Mouse (Mus musculus): Measurements from ENCODE around the gene Gm28635. TPM values are rescaled to one million over a fixed set of nuclear protein-coding genes. Genes with fewer than 3 reads are reported as not detected.

The Gm28635 gene
- polyA plus RNA-seq (2015; fragmentation: Nextera tagmentation; extraction: Ambion mirVana), result not detected in 2 replicates

- H3K9me3 ChIP-seq (ENCODE audit: control insufficient read depth, low read length), result no peaks in the 10 kb centered on the region
- H3K4me2 ChIP-seq (ENCODE audit: low read length), result peak within 1 kb of the TSS; percentile 86
- H3K4me1 ChIP-seq (replicated peaks; ENCODE audit: control insufficient read depth, insufficient read depth, low read length), result peaks cover 19% of the 10 kb centered on the region
- H3K4me3 ChIP-seq (replicated peaks; ENCODE audit: low read length), result peak within 1 kb of the TSS; percentile 95
- under 1% methylated on average over 44 of the region's 44 CpGs for WGBS
- peak within 1 kb of the TSS; percentile 78 for H3K9ac ChIP-seq (replicated peaks; ENCODE audit: low read depth, low read length)
- H3K27me3 ChIP-seq (replicated peaks; ENCODE audit: control insufficient read depth, insufficient read depth, low read length), result no peaks in the 10 kb centered on the region
- ATAC-seq, result peak; percentile 99
- H3K27ac ChIP-seq (ENCODE audit: low read length), result peak within 1 kb of the TSS; percentile 64
- H3K36me3 ChIP-seq (ENCODE audit: control insufficient read depth, insufficient read depth), result peaks cover 11% of the 10 kb centered on the region
These were observed at the start of gene Gm28635, which contains the start of gene Med19 for GRCm38 (mm10) chr2:84677968-84678880. TSS of gene Gm28635 (minus strand) at chr2:84678041. TSS of gene Med19 (plus strand) at chr2:84678402.

- peak within 1 kb of the TSS; percentile 70 for H3K4me3 ChIP-seq (replicated peaks; ENCODE audit: low read length)
- H3K4me1 ChIP-seq (replicated peaks; ENCODE audit: control insufficient read depth, insufficient read depth, low read length), result peaks cover 25% of the 10 kb centered on the region
- H3K9ac ChIP-seq (replicated peaks; ENCODE audit: low read depth, low read length), result peak within 1 kb of the TSS; percentile 71
- WGBS, result under 1% methylated on average over 39 of the region's 39 CpGs
- H3K36me3 ChIP-seq (ENCODE audit: control insufficient read depth, insufficient read depth), result peaks cover 7% of the 10 kb centered on the region
- ATAC-seq, result peak; percentile 97
- no peaks in the 10 kb centered on the region for H3K27me3 ChIP-seq (replicated peaks; ENCODE audit: control insufficient read depth, insufficient read depth, low read length)
- H3K27ac ChIP-seq (ENCODE audit: low read length), result peak within 1 kb of the TSS; percentile 86
- H3K4me2 ChIP-seq (ENCODE audit: low read length), result peak within 1 kb of the TSS; percentile 98
- H3K9me3 ChIP-seq (ENCODE audit: control insufficient read depth, low read length), result no peaks in the 10 kb centered on the region
These were observed 49.5 kb upstream of the Gm28635 start, which contains the start of gene Clp1 for GRCm38 (mm10) chr2:84727172-84727858. TSS of gene Clp1 (minus strand) at chr2:84727350.

- Histone ChIP-seq H3K9ac (replicated peaks; ENCODE audit: low read depth, low read length) (peak overlapping the region; percentile 61), H3K27me3 (replicated peaks; ENCODE audit: control insufficient read depth, insufficient read depth, low read length) (no peaks in the 10 kb centered on the region), H3K4me1 (replicated peaks; ENCODE audit: control insufficient read depth, insufficient read depth, low read length) (peaks cover 25% of the 10 kb centered on the region), H3K4me2 (ENCODE audit: low read length) (peak overlapping the region; percentile 98), H3K9me3 (ENCODE audit: control insufficient read depth, low read length) (no peaks in the 10 kb centered on the region), H3K4me3 (replicated peaks; ENCODE audit: low read length) (peak overlapping the region; percentile 70), H3K36me3 (ENCODE audit: control insufficient read depth, insufficient read depth) (peaks cover 7% of the 10 kb centered on the region), H3K27ac (ENCODE audit: low read length) (no peak overlapping the region)
- peak; percentile 9 for ATAC-seq
- WGBS, result 3% methylated on average over 9 of the region's 9 CpGs
These were observed 48.9 kb upstream of the Gm28635 start for GRCm38 (mm10) chr2:84726716-84727115.

- no peak overlapping the region for H3K4me2 ChIP-seq (ENCODE audit: low read length)
- 93% methylated on average over 10 of the region's 10 CpGs for WGBS
- no peaks in the 10 kb centered on the region for H3K27me3 ChIP-seq (replicated peaks; ENCODE audit: control insufficient read depth, insufficient read depth, low read length)
- H3K9ac ChIP-seq (replicated peaks; ENCODE audit: low read depth, low read length), result no peak overlapping the region
- H3K36me3 ChIP-seq (ENCODE audit: control insufficient read depth, insufficient read depth), result peaks cover 9% of the 10 kb centered on the region
- H3K4me1 ChIP-seq (replicated peaks; ENCODE audit: control insufficient read depth, insufficient read depth, low read length), result peaks cover 25% of the 10 kb centered on the region
- no peak for ATAC-seq
- no peaks in the 10 kb centered on the region for H3K9me3 ChIP-seq (ENCODE audit: control insufficient read depth, low read length)
- H3K27ac ChIP-seq (ENCODE audit: low read length), result no peak overlapping the region
- H3K4me3 ChIP-seq (replicated peaks; ENCODE audit: low read length), result no peak overlapping the region
These were observed 47.9 kb upstream of the Gm28635 start for GRCm38 (mm10) chr2:84725770-84726169.

GRCm38 (mm10) chr2:84723856-84724255 is 46.0 kb upstream of the Gm28635 start:
- no peak overlapping the region for H3K4me2 ChIP-seq (ENCODE audit: low read length)
- peaks cover 9% of the 10 kb centered on the region for H3K36me3 ChIP-seq (ENCODE audit: control insufficient read depth, insufficient read depth)
- no peaks in the 10 kb centered on the region for H3K9me3 ChIP-seq (ENCODE audit: control insufficient read depth, low read length)
- H3K4me3 ChIP-seq (replicated peaks; ENCODE audit: low read length), result no peak overlapping the region
- H3K27me3 ChIP-seq (replicated peaks; ENCODE audit: control insufficient read depth, insufficient read depth, low read length), result no peaks in the 10 kb centered on the region
- no peak overlapping the region for H3K27ac ChIP-seq (ENCODE audit: low read length)
- ATAC-seq, result no peak
- peaks cover 25% of the 10 kb centered on the region for H3K4me1 ChIP-seq (replicated peaks; ENCODE audit: control insufficient read depth, insufficient read depth, low read length)
- 93% methylated on average over 14 of the region's 14 CpGs for WGBS
- no peak overlapping the region for H3K9ac ChIP-seq (replicated peaks; ENCODE audit: low read depth, low read length)

GRCm38 (mm10) chr2:84721182-84721581 is 43.3 kb upstream of the Gm28635 start:
- no peak overlapping the region for H3K9ac ChIP-seq (replicated peaks; ENCODE audit: low read depth, low read length)
- no peak overlapping the region for H3K4me3 ChIP-seq (replicated peaks; ENCODE audit: low read length)
- ATAC-seq, result no peak
- H3K9me3 ChIP-seq (ENCODE audit: control insufficient read depth, low read length), result no peaks in the 10 kb centered on the region
- peaks cover 19% of the 10 kb centered on the region for H3K4me1 ChIP-seq (replicated peaks; ENCODE audit: control insufficient read depth, insufficient read depth, low read length)
- no peak overlapping the region for H3K27ac ChIP-seq (ENCODE audit: low read length)
- H3K27me3 ChIP-seq (replicated peaks; ENCODE audit: control insufficient read depth, insufficient read depth, low read length), result no peaks in the 10 kb centered on the region
- 88% methylated on average over 3 of the region's 3 CpGs for WGBS
- H3K4me2 ChIP-seq (ENCODE audit: low read length), result no peak overlapping the region
- H3K36me3 ChIP-seq (ENCODE audit: control insufficient read depth, insufficient read depth), result peaks cover 9% of the 10 kb centered on the region

DNA sequence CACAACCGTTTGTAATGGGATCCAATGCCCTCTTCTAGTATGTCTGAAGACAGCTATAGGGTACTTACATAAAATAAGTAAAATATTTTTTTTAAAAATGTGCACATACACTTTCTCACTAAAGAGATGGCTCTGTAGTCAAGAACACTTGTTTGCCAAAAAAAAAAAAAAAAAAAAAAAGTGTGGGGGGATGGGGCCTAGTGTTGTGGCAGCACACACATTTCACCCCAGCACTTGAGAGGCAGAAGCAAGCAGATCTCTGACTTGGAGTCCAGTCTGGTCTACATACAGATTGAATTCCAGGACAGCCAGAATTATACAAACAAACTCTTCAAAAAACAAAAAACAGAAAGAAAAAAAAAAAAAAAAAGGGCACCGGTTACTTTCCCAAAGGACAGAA is 42.9 kb upstream of the Gm28635 start:
- 77% methylated on average over 2 of the region's 2 CpGs for WGBS
- Histone ChIP-seq H3K4me1 (replicated peaks; ENCODE audit: control insufficient read depth, insufficient read depth, low read length) (peaks cover 15% of the 10 kb centered on the region), H3K4me2 (ENCODE audit: low read length) (no peak overlapping the region), H3K36me3 (ENCODE audit: control insufficient read depth, insufficient read depth) (peaks cover 9% of the 10 kb centered on the region), H3K4me3 (replicated peaks; ENCODE audit: low read length) (no peak overlapping the region), H3K9ac (replicated peaks; ENCODE audit: low read depth, low read length) (no peak overlapping the region), H3K9me3 (ENCODE audit: control insufficient read depth, low read length) (no peaks in the 10 kb centered on the region), H3K27me3 (replicated peaks; ENCODE audit: control insufficient read depth, insufficient read depth, low read length) (no peaks in the 10 kb centered on the region), H3K27ac (ENCODE audit: low read length) (no peak overlapping the region)
- ATAC-seq, result no peak

- Histone ChIP-seq H3K36me3 (ENCODE audit: control insufficient read depth, insufficient read depth) (peaks cover 2% of the 10 kb centered on the region; the same call in 1 of the 2 replicates), H3K4me2 (ENCODE audit: low read length) (no peak overlapping the region), H3K27me3 (replicated peaks; ENCODE audit: control insufficient read depth, insufficient read depth, low read length) (no peaks in the 10 kb centered on the region), H3K9ac (replicated peaks; ENCODE audit: low read depth, low read length) (no peak overlapping the region), H3K27ac (ENCODE audit: low read length) (no peak overlapping the region), H3K4me1 (replicated peaks; ENCODE audit: control insufficient read depth, insufficient read depth, low read length) (peaks cover 14% of the 10 kb centered on the region), H3K4me3 (replicated peaks; ENCODE audit: low read length) (no peak overlapping the region), H3K9me3 (ENCODE audit: control insufficient read depth, low read length) (no peaks in the 10 kb centered on the region)
- no peak for ATAC-seq
- WGBS, result 94% methylated on average over 4 of the region's 4 CpGs
These were observed 39.5 kb upstream of the Gm28635 start for GRCm38 (mm10) chr2:84717357-84717756.

Measured in forebrain, embryonic 16.5 days (tissue).